Mouse (Mus musculus): ENCODE data around the gene Metap1.

Gene Metap1

GRCm38 (mm10) chr3:138513243-138513642 is 23.9 kb upstream of the Metap1 start:
- H3K4me3 ChIP-seq (replicated peaks; ENCODE audit: low read length), result no peak overlapping the region
- H3K36me3 ChIP-seq (ENCODE audit: insufficient read depth, low read length), result no peaks in the 10 kb centered on the region
- H3K9me3 ChIP-seq (ENCODE audit: low read length), result no peaks in the 10 kb centered on the region
- TF ChIP-seq POU5F1 (IDR thresholded peaks at IDR 0.05; ENCODE audit: borderline replicate concordance, low read length) (no peak), CTCF (conservative IDR thresholded peaks at IDR 0.05; ENCODE audit: low read length) (no peak), NANOG (IDR thresholded peaks at IDR 0.05; ENCODE audit: borderline replicate concordance, low read length) (no peak)
- peaks cover 16% of the 10 kb centered on the region for H3K4me1 ChIP-seq (replicated peaks; ENCODE audit: low read depth, low read length)
- H3K27me3 ChIP-seq (ENCODE audit: insufficient read depth, low read length), result no peaks in the 10 kb centered on the region; the same call in 1 of the 2 replicates

DNA sequence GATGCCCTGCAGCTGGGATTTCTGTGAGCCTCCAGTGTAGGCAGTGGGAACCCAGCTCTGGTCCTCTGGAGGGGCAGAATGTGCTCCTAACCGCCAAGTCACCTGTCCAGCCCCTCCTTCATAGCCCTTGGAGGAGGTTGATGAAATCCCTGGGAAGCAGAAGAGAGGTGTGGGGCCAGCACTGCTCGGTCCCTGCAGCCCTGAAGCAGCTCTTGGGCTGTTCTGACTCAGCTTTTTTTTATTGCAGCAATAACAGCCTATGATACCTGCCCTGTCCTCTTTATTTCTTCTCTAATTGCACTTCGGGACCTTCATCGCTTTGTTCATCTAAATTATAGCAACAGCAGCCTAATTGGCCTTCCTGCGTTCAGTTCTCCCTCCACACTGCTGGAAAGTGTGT is 21.2 kb upstream of the Metap1 start:
- no peaks in the 10 kb centered on the region for H3K9me3 ChIP-seq (ENCODE audit: low read length)
- no peak for TF ChIP-seq NANOG (IDR thresholded peaks at IDR 0.05; ENCODE audit: borderline replicate concordance, low read length)
- TF ChIP-seq POU5F1 (IDR thresholded peaks at IDR 0.05; ENCODE audit: borderline replicate concordance, low read length), result no peak
- TF ChIP-seq CTCF (conservative IDR thresholded peaks at IDR 0.05; ENCODE audit: low read length), result no peak
- no peaks in the 10 kb centered on the region for H3K36me3 ChIP-seq (ENCODE audit: insufficient read depth, low read length)

GRCm38 (mm10) chr3:138509581-138509980 is 20.3 kb upstream of the Metap1 start:
- peaks cover 4% of the 10 kb centered on the region; the same call in 1 of the 2 replicates for H3K4me1 ChIP-seq (replicated peaks; ENCODE audit: low read depth, low read length)
- H3K9me3 ChIP-seq (ENCODE audit: low read length), result no peaks in the 10 kb centered on the region
- TF ChIP-seq NANOG (IDR thresholded peaks at IDR 0.05; ENCODE audit: borderline replicate concordance, low read length) (no peak), POU5F1 (IDR thresholded peaks at IDR 0.05; ENCODE audit: borderline replicate concordance, low read length) (no peak)
- H3K4me3 ChIP-seq (replicated peaks; ENCODE audit: low read length), result no peak overlapping the region
- H3K27me3 ChIP-seq (ENCODE audit: insufficient read depth, low read length), result no peaks in the 10 kb centered on the region; the same call in 1 of the 2 replicates
- no peaks in the 10 kb centered on the region for H3K36me3 ChIP-seq (ENCODE audit: insufficient read depth, low read length)

More for the DNA sequence above, 21.2 kb upstream of the Metap1 start:
- Histone ChIP-seq H3K4me1 (replicated peaks; ENCODE audit: low read depth, low read length) (peaks cover 9% of the 10 kb centered on the region), H3K27me3 (ENCODE audit: insufficient read depth, low read length) (no peaks in the 10 kb centered on the region; the same call in 1 of the 2 replicates), H3K4me3 (replicated peaks; ENCODE audit: low read length) (no peak overlapping the region)

DNA sequence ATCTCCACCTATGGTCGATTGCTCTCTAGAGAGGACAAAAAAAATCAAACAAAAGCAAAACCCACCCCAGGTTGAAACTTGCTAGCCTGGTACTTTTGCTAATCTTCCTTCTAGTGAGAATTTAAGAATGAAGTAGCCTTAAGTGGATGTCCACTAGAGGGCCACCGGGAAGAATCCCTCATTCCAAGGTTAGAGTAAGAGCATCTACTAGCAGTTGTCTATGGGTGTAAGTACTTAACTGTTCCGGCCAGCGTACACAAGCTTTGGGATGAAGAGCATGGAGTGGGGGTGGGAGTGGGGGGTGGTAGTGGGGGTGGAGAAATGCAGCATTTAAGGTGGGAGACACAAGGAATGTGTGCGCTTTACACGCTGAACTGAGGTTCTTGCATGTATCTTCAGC is 17.4 kb upstream of the Metap1 start:
- no peaks in the 10 kb centered on the region for H3K4me1 ChIP-seq (replicated peaks; ENCODE audit: low read depth, low read length)
- H3K9me3 ChIP-seq (ENCODE audit: low read length), result no peaks in the 10 kb centered on the region
- H3K4me3 ChIP-seq (replicated peaks; ENCODE audit: low read length), result no peak overlapping the region
- no peaks in the 10 kb centered on the region for H3K36me3 ChIP-seq (ENCODE audit: insufficient read depth, low read length)
- TF ChIP-seq CTCF (conservative IDR thresholded peaks at IDR 0.05; ENCODE audit: low read length), result peak; percentile 48
- TF ChIP-seq NANOG (IDR thresholded peaks at IDR 0.05; ENCODE audit: borderline replicate concordance, low read length), result no peak
- no peaks in the 10 kb centered on the region; the same call in 1 of the 2 replicates for H3K27me3 ChIP-seq (ENCODE audit: insufficient read depth, low read length)

DNA sequence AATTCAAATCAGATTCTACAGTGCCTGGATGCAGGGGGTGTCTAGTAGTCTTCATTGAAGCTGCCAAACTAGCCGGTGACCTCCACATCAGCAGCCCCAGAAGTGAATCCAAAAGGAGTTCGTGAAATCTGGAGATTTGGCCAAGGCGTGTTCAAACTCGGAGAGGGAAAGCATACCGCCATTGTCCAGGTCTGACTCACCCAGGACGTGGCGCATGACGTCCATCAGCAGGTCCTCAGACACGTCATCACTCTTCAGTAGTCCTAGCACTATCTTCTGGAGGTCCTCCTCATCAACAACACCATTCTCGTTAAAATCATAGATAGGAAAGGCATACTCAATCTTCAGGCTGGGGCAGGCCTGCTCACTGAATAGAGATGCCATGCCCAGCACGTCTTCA is 14.4 kb upstream of the Metap1 start:
- no peaks in the 10 kb centered on the region for H3K9me3 ChIP-seq (ENCODE audit: low read length)
- TF ChIP-seq CTCF (conservative IDR thresholded peaks at IDR 0.05; ENCODE audit: low read length) (no peak), POU5F1 (IDR thresholded peaks at IDR 0.05; ENCODE audit: borderline replicate concordance, low read length) (no peak), NANOG (IDR thresholded peaks at IDR 0.05; ENCODE audit: borderline replicate concordance, low read length) (no peak)
- H3K4me3 ChIP-seq (replicated peaks; ENCODE audit: low read length), result no peak overlapping the region
- no peaks in the 10 kb centered on the region for H3K27me3 ChIP-seq (ENCODE audit: insufficient read depth, low read length)
- H3K4me1 ChIP-seq (replicated peaks; ENCODE audit: low read depth, low read length), result peaks cover 3% of the 10 kb centered on the region; the same call in 1 of the 2 replicates
- H3K36me3 ChIP-seq (ENCODE audit: insufficient read depth, low read length), result no peaks in the 10 kb centered on the region

DNA sequence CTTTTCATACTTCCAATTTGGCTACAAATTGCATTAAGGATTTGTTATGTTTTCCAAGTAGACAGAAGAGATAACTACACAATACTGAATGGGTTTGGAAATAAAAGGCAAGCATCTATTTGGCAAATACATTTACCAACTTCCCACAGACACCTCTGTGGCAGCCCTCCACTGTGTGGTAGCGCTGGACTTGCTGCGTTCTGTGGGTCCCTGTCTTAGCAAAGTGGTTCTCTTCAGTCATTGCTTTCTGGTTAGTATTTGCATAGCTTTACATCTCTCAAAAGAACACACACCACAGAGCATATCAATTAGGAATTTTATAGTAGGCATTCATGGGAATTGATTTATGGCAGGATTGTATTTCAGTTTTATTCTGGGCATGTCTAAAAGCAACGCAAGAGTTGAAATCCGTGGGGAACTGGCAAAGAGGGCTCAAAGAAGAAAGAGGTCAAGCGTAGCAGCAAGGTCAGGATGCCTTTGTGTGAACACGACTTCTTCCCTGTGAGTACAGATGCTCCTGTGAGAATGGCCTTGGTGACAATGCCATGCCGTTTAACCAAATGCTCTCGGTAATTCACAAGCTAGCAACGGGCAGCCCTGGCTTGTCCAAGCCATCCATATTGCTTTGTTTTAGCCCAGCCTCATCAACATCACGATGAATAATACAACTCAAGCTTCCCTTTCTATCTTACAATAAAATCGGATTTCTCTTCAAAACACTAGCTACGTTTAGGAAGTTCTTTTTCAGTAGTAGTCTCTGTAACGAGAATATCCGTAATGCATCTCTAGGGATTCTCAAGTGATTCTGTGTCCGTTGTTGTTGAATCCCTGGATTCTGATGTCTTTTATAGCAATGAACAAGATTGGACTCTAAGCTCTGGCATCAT is 10.8 kb upstream of the Metap1 start:
- Histone ChIP-seq H3K4me1 (replicated peaks; ENCODE audit: low read depth, low read length) (peaks cover 3% of the 10 kb centered on the region; the same call in 1 of the 2 replicates), H3K36me3 (ENCODE audit: insufficient read depth, low read length) (no peaks in the 10 kb centered on the region), H3K9me3 (ENCODE audit: low read length) (peaks cover 16% of the 10 kb centered on the region; the same call in 1 of the 2 replicates), H3K4me3 (replicated peaks; ENCODE audit: low read length) (no peak overlapping the region), H3K27me3 (ENCODE audit: insufficient read depth, low read length) (peaks cover under 1% of the 10 kb centered on the region; the same call in 1 of the 2 replicates)
- TF ChIP-seq CTCF (conservative IDR thresholded peaks at IDR 0.05; ENCODE audit: low read length) (no peak), NANOG (IDR thresholded peaks at IDR 0.05; ENCODE audit: borderline replicate concordance, low read length) (no peak), POU5F1 (IDR thresholded peaks at IDR 0.05; ENCODE audit: borderline replicate concordance, low read length) (no peak)

GRCm38 (mm10) chr3:138498731-138499130 is 9.4 kb upstream of the Metap1 start:
- TF ChIP-seq NANOG (IDR thresholded peaks at IDR 0.05; ENCODE audit: borderline replicate concordance, low read length) (no peak), CTCF (conservative IDR thresholded peaks at IDR 0.05; ENCODE audit: low read length) (no peak), POU5F1 (IDR thresholded peaks at IDR 0.05; ENCODE audit: borderline replicate concordance, low read length) (no peak)
- Histone ChIP-seq H3K9me3 (ENCODE audit: low read length) (peaks cover 16% of the 10 kb centered on the region; the same call in 1 of the 2 replicates), H3K4me3 (replicated peaks; ENCODE audit: low read length) (no peak overlapping the region), H3K36me3 (ENCODE audit: insufficient read depth, low read length) (no peaks in the 10 kb centered on the region), H3K27me3 (ENCODE audit: insufficient read depth, low read length) (peaks cover 4% of the 10 kb centered on the region; the same call in 1 of the 2 replicates), H3K4me1 (replicated peaks; ENCODE audit: low read depth, low read length) (peaks cover 3% of the 10 kb centered on the region; the same call in 1 of the 2 replicates)

GRCm38 (mm10) chr3:138495166-138496145 is 6.1 kb upstream of the Metap1 start:
- Histone ChIP-seq H3K36me3 (ENCODE audit: insufficient read depth, low read length) (no peaks in the 10 kb centered on the region), H3K4me1 (replicated peaks; ENCODE audit: low read depth, low read length) (peaks cover 3% of the 10 kb centered on the region; the same call in 1 of the 2 replicates)
- no peak for TF ChIP-seq NANOG (IDR thresholded peaks at IDR 0.05; ENCODE audit: borderline replicate concordance, low read length)
- TF ChIP-seq CTCF (conservative IDR thresholded peaks at IDR 0.05; ENCODE audit: low read length), result no peak
- no peak for TF ChIP-seq POU5F1 (IDR thresholded peaks at IDR 0.05; ENCODE audit: borderline replicate concordance, low read length)

More at GRCm38 (mm10) chr3:138495166-138496145, 6.1 kb upstream of the Metap1 start:
- H3K27me3 ChIP-seq (ENCODE audit: insufficient read depth, low read length), result peaks cover 4% of the 10 kb centered on the region; the same call in 1 of the 2 replicates
- H3K9me3 ChIP-seq (ENCODE audit: low read length), result peaks cover 21% of the 10 kb centered on the region; the same call in 1 of the 2 replicates
- H3K4me3 ChIP-seq (replicated peaks; ENCODE audit: low read length), result no peak overlapping the region

Measured in E14TG2a.4 (cell line).